Mouse (Mus musculus): ENCODE results near the gene Hectd3. TPM values are rescaled to one million over a fixed set of nuclear protein-coding genes. Genes with fewer than 3 reads are reported as not detected.

Hectd3 gene
- 14.4 and 17.0 TPM in 2 replicates for total RNA-seq (2017)

GRCm38 (mm10) chr4:116995131-116995797 lies at the start of gene Hectd3:
TSS of gene Hectd3 (plus strand) at chr4:116995317.
- ATAC-seq (replicated peaks in 1 of 2; ENCODE audit: insufficient read depth in 1 of 2, low FRiP score in 2 of 2, low TSS enrichment in 1 of 2, low read depth in 1 of 2, poor library complexity in 2 of 2, severe bottlenecking in 2 of 2) = peak; percentile 39 to 51; a peak in 2 of 4 replicates

GRCm38 (mm10) chr4:116951642-116952041 lies 43.5 kb upstream of the Hectd3 start:
- ATAC-seq (replicated peaks in 1 of 2; ENCODE audit: insufficient read depth in 1 of 2, low FRiP score in 2 of 2, low TSS enrichment in 1 of 2, low read depth in 1 of 2, poor library complexity in 2 of 2, severe bottlenecking in 2 of 2) = no peak

- ATAC-seq (replicated peaks in 1 of 2; ENCODE audit: insufficient read depth in 1 of 2, low FRiP score in 2 of 2, low TSS enrichment in 1 of 2, low read depth in 1 of 2, poor library complexity in 2 of 2, severe bottlenecking in 2 of 2) = no peak
Measured at GRCm38 (mm10) chr4:116954951-116955350, 40.2 kb upstream of the Hectd3 start.

DNA sequence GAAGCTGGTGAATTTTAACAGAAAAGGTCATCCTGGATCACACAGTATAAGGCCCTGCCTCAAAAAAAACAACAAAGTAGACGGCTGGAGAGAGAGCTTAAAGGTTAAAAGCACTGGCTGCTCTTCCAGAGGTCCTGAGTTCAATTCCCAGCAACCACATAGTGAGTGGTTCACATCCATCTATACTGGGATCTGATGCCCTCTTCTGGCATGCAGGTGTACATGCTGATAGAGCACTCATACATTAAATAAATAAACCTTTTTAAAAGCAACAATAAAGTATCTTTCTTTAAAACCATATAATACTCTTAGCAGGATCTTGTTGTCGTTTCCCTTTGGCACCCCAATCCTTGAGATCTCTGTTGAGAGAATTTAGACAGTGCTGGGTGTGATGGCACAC lies 18.6 kb upstream of the Hectd3 start:
- no peak for ATAC-seq (replicated peaks in 1 of 2; ENCODE audit: insufficient read depth in 1 of 2, low FRiP score in 2 of 2, low TSS enrichment in 1 of 2, low read depth in 1 of 2, poor library complexity in 2 of 2, severe bottlenecking in 2 of 2)

- ATAC-seq (replicated peaks in 1 of 2; ENCODE audit: insufficient read depth in 1 of 2, low FRiP score in 2 of 2, low TSS enrichment in 1 of 2, low read depth in 1 of 2, poor library complexity in 2 of 2, severe bottlenecking in 2 of 2) = no peak
Measured at GRCm38 (mm10) chr4:116985681-116986080, 9.4 kb upstream of the Hectd3 start.

GRCm38 (mm10) chr4:116986400-116987121 lies 8.6 kb upstream of the Hectd3 start:
- peak; percentile 90 to 95 for ATAC-seq (replicated peaks in 1 of 2; ENCODE audit: insufficient read depth in 1 of 2, low FRiP score in 2 of 2, low TSS enrichment in 1 of 2, low read depth in 1 of 2, poor library complexity in 2 of 2, severe bottlenecking in 2 of 2)

- no peak for ATAC-seq (replicated peaks in 1 of 2; ENCODE audit: insufficient read depth in 1 of 2, low FRiP score in 2 of 2, low TSS enrichment in 1 of 2, low read depth in 1 of 2, poor library complexity in 2 of 2, severe bottlenecking in 2 of 2)
Measured at GRCm38 (mm10) chr4:116987122-116987456, 8.0 kb upstream of the Hectd3 start.

GRCm38 (mm10) chr4:116989731-116990130 lies 5.4 kb upstream of the Hectd3 start:
- no peak for ATAC-seq (replicated peaks in 1 of 2; ENCODE audit: insufficient read depth in 1 of 2, low FRiP score in 2 of 2, low TSS enrichment in 1 of 2, low read depth in 1 of 2, poor library complexity in 2 of 2, severe bottlenecking in 2 of 2)

DNA sequence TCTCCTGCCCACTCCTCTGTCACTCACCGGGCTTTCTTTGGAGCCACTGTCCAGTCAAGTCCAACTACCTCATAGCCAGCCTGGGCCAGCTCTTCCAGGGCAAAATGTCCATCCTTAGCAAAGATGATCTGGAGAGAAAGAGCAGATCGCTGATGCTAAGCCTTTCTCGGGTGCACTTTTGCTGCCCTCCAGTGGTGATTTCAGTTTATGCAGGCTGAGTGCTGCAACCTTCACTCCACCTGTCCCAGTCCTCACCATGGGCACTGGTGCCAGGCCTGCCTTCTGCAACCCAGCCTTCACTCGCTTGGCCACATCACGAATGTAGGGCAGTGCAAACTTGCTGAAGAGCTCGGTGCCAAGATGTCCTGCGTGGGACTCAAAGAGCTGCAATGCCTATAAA lies 3.8 kb upstream of the Hectd3 start:
- peak; percentile 44 to 46; a peak in 3 of 4 replicates for ATAC-seq (replicated peaks in 1 of 2; ENCODE audit: insufficient read depth in 1 of 2, low FRiP score in 2 of 2, low TSS enrichment in 1 of 2, low read depth in 1 of 2, poor library complexity in 2 of 2, severe bottlenecking in 2 of 2)

DNA sequence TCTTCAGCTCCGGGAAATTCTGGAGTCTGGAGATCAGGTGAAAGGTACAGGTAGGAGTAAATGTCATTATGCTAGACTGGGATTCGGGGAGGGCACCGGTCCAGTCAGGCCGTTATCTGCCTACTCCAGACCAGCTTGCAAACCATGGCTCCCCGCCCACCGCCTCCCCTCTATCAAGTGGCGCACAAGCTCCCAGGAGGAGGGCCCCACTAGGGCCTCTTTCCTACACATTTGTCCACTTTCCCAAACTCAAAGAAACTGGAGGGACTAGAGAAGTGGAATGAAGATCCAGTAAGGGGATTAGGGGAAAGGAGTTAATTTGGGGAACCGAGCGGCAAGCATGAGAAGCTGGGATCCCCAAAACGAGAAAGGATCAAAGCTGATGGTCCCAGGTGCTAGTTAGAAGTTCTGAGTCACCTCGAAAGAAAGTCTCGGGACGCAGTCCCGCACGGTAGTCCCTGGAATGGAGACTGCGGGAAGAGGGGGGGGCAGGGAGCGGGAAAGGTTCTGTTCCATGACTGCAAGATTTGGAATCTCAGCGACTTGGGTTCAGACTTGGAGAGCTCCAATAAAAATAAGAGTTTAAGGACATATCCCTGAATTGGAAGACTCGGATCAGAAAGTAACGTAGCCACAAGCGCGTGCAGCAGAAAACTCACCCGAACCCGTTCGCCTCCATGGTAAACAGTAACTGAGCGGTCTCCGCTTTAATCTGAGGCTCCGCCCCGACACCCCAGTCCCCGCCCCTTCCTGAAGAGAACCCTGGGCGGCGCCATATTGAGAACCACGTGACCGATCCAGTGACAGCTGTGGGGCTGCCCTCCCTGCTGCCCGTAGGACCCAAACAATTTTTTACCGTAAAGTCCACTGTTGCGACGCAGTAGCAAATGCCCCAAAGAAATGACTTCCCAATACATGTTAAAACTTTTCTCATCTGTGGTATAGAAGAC lies 1.2 kb upstream of the Hectd3 start, which contains the start of gene Urod:
Gene Urod, minus strand, starts transcription at position 742 of the 950 bp plus-strand sequence.
- ATAC-seq (replicated peaks in 1 of 2; ENCODE audit: insufficient read depth in 1 of 2, low FRiP score in 2 of 2, low TSS enrichment in 1 of 2, low read depth in 1 of 2, poor library complexity in 2 of 2, severe bottlenecking in 2 of 2) = peak; percentile 88 to 89

- peak in 1 of 2 experiments; percentile 16; a peak in 1 of 4 replicates for ATAC-seq (replicated peaks in 1 of 2; ENCODE audit: insufficient read depth in 1 of 2, low FRiP score in 2 of 2, low TSS enrichment in 1 of 2, low read depth in 1 of 2, poor library complexity in 2 of 2, severe bottlenecking in 2 of 2)
Measured at GRCm38 (mm10) chr4:116995798-116996135, 650 bp downstream of the Hectd3 start.

GRCm38 (mm10) chr4:116999513-117000154 lies 4.5 kb downstream of the Hectd3 start:
- ATAC-seq (replicated peaks in 1 of 2; ENCODE audit: insufficient read depth in 1 of 2, low FRiP score in 2 of 2, low TSS enrichment in 1 of 2, low read depth in 1 of 2, poor library complexity in 2 of 2, severe bottlenecking in 2 of 2) = no peak

DNA sequence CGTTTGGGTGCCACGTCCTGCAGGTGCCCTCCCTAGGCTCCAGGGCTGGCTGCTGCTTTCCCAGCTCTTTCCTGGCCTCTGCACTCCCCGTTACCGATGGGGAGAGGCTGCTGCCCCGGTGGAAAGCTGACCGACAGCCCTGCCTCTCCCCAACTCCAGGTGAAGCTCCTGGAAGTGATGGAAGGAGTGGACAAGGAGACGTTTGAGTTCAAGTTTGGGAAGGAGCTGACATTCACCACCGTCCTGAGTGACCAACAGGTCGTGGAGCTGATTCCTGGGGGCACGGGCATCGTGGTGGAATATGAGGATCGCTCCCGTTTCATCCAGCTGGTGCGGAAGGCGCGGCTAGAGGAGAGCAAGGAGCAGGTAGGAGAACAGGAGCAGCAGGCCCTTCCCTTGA lies 6.8 kb downstream of the Hectd3 start:
- no peak for ATAC-seq (replicated peaks in 1 of 2; ENCODE audit: insufficient read depth in 1 of 2, low FRiP score in 2 of 2, low TSS enrichment in 1 of 2, low read depth in 1 of 2, poor library complexity in 2 of 2, severe bottlenecking in 2 of 2)

- ATAC-seq (replicated peaks in 1 of 2; ENCODE audit: insufficient read depth in 1 of 2, low FRiP score in 2 of 2, low TSS enrichment in 1 of 2, low read depth in 1 of 2, poor library complexity in 2 of 2, severe bottlenecking in 2 of 2) = peak in 1 of 2 experiments; percentile 80; a peak in 3 of 4 replicates
Measured at GRCm38 (mm10) chr4:117002543-117003521, 7.7 kb downstream of the Hectd3 start.

GRCm38 (mm10) chr4:117004649-117005048 lies 9.5 kb downstream of the Hectd3 start:
- no peak for ATAC-seq (replicated peaks in 1 of 2; ENCODE audit: insufficient read depth in 1 of 2, low FRiP score in 2 of 2, low TSS enrichment in 1 of 2, low read depth in 1 of 2, poor library complexity in 2 of 2, severe bottlenecking in 2 of 2)

- ATAC-seq (replicated peaks in 1 of 2; ENCODE audit: insufficient read depth in 1 of 2, low FRiP score in 2 of 2, low TSS enrichment in 1 of 2, low read depth in 1 of 2, poor library complexity in 2 of 2, severe bottlenecking in 2 of 2) = no peak
Measured at GRCm38 (mm10) chr4:117005611-117006400, 10.7 kb downstream of the Hectd3 start.

Measured in hematopoietic stem cell, adult 5-6 weeks (primary cell).